Mouse (Mus musculus) limb, embryonic 11.5 days (tissue): ENCODE results near the gene Ntn4. TPM values are rescaled to one million over a fixed set of nuclear protein-coding genes. Genes with fewer than 3 reads are reported as not detected.

Experiments
- ATAC-seq: fragments of 200-750 bp; cut with Nextera tagmentation; 2 replicates; pipeline ENCODE4 v1.8.0; 2017; ENCODE audit warnings: low read depth; ENCODE audit not compliant: insufficient number of reproducible peaks, low FRiP score, low TSS enrichment
- DNase-seq: peaks from one replicate; pipeline ENCODE4 v3.0.0-alpha.2; 2015; ENCODE audit warnings: low spot score
- H3K27ac ChIP-seq: fragments of 300-500 bp; sonication (generic); replicated peaks from 2 replicates; pipeline ENCODE4 v1.5.1; 2014; ENCODE audit warnings: low read depth, mild to moderate bottlenecking, low read length
- H3K27me3 ChIP-seq: fragments of 300-500 bp; sonication (generic); 2 replicates; pipeline ENCODE4 v1.6.1; 2014; ENCODE audit warnings: mild to moderate bottlenecking, low read length, mixed read lengths; ENCODE audit not compliant: control insufficient read depth, insufficient read depth
- H3K36me3 ChIP-seq: fragments of 300-500 bp; sonication (generic); 2 replicates; pipeline ENCODE4 v1.6.1; 2014; ENCODE audit warnings: mild to moderate bottlenecking, low read length, moderate library complexity, mixed read lengths; ENCODE audit not compliant: control insufficient read depth, insufficient read depth
- H3K4me1 ChIP-seq: fragments of 300-500 bp; sonication (generic); 2 replicates; pipeline ENCODE4 v1.6.1; 2014; ENCODE audit warnings: low read length, mixed read lengths; ENCODE audit not compliant: control insufficient read depth, insufficient read depth
- H3K4me2 ChIP-seq: fragments of 300-500 bp; sonication (generic); 2 replicates; pipeline ENCODE4 v1.6.1; 2014; ENCODE audit warnings: low read depth, mild to moderate bottlenecking, moderate library complexity; ENCODE audit not compliant: severe bottlenecking
- H3K4me3 ChIP-seq: fragments of 300-500 bp; sonication (generic); 2 replicates; pipeline ENCODE4 v1.5.1; 2014; ENCODE audit warnings: low read depth, low read length
- H3K9ac ChIP-seq: fragments of 300-500 bp; sonication (generic); 2 replicates; pipeline ENCODE4 v1.6.1; 2014; ENCODE audit warnings: mild to moderate bottlenecking, low read length
- H3K9me3 ChIP-seq: fragments of 300-500 bp; sonication (generic); 2 replicates; pipeline ENCODE4 v1.6.1; 2016; ENCODE audit warnings: low read length; ENCODE audit not compliant: control insufficient read depth
- WGBS: fragments of 180-500 bp; shearing (Covaris S2); extraction: QIAGEN DNeasy Blood & Tissue Kit; methylation state at CpG from one replicate; pipeline ENCODE4 v1.1.7; 2014; 5-methylcytosine and 5-hydroxymethylcytosine counted together
- polyA plus RNA-seq: library from polyadenylated mRNA; unstranded; fragments of >200 nt; fragmentation: Nextera tagmentation; extraction: Ambion mirVana; gene quantifications from 2 replicates; pipeline ENCODE4 v1.2.1, GENCODE M21; 2014

Gene Ntn4
- polyA plus RNA-seq, 1 experiment from 2014 or later, result 0.81 TPM

GRCm38 (mm10) chr10:93647655-93648561, 7.4 kb downstream of the Ntn4 start:
- ATAC-seq (no peak), DNase-seq (no peak)
- Histone ChIP-seq H3K4me3 (no peak overlapping the region), H3K27me3 (no peaks in the 10 kb centered on the region), H3K27ac (no peak overlapping the region), H3K9ac (no peak overlapping the region), H3K4me2 (no peak overlapping the region), H3K4me1 (no peaks in the 10 kb centered on the region), H3K9me3 (no peaks in the 10 kb centered on the region), H3K36me3 (0 out of 2 replicates have a peak, but pooled peaks cover 2% of the 10 kb centered on the region)
- WGBS, result 83% methylated on average over 10 of the region's 10 CpGs

- Histone ChIP-seq H3K36me3 (0 out of 2 replicates have a peak, but pooled peaks cover 2% of the 10 kb centered on the region), H3K27ac (no peak overlapping the region), H3K4me3 (no peak overlapping the region), H3K9ac (no peak overlapping the region), H3K27me3 (no peaks in the 10 kb centered on the region), H3K4me2 (no peak overlapping the region), H3K9me3 (no peaks in the 10 kb centered on the region), H3K4me1 (no peaks in the 10 kb centered on the region)
- DNase-seq (no peak), ATAC-seq (no peak)
- 87% methylated on average over 8 of the region's 8 CpGs for WGBS
These were observed 8.2 kb downstream of the Ntn4 start for GRCm38 (mm10) chr10:93648598-93649102.

GRCm38 (mm10) chr10:93649127-93649526, 8.6 kb downstream of the Ntn4 start:
- Histone ChIP-seq H3K4me2 (no peak overlapping the region), H3K36me3 (0 out of 2 replicates have a peak, but pooled peaks cover 2% of the 10 kb centered on the region), H3K9ac (no peak overlapping the region), H3K4me1 (no peaks in the 10 kb centered on the region), H3K9me3 (no peaks in the 10 kb centered on the region), H3K4me3 (no peak overlapping the region), H3K27me3 (no peaks in the 10 kb centered on the region), H3K27ac (no peak overlapping the region)
- 81% methylated on average over 5 of the region's 5 CpGs for WGBS
- DNase-seq (no peak), ATAC-seq (no peak)

- Histone ChIP-seq H3K4me2 (no peak overlapping the region), H3K4me3 (no peak overlapping the region), H3K36me3 (0 out of 2 replicates have a peak, but pooled peaks cover 2% of the 10 kb centered on the region), H3K9ac (no peak overlapping the region), H3K27me3 (no peaks in the 10 kb centered on the region), H3K9me3 (no peaks in the 10 kb centered on the region), H3K4me1 (no peaks in the 10 kb centered on the region), H3K27ac (no peak overlapping the region)
- no peak for ATAC-seq
- no peak for DNase-seq
- WGBS, result 94% methylated on average over 5 of the region's 5 CpGs
These were observed 9.1 kb downstream of the Ntn4 start for GRCm38 (mm10) chr10:93649600-93649999.

- H3K9me3 ChIP-seq, result no peaks in the 10 kb centered on the region
- H3K36me3 ChIP-seq, result 0 out of 2 replicates have a peak, but pooled peaks cover 2% of the 10 kb centered on the region
- no peak overlapping the region for H3K4me2 ChIP-seq
- H3K27ac ChIP-seq, result no peak overlapping the region
- H3K9ac ChIP-seq, result no peak overlapping the region
- ATAC-seq, result no peak
- H3K4me3 ChIP-seq, result no peak overlapping the region
- no peaks in the 10 kb centered on the region for H3K27me3 ChIP-seq
- whole genome bisulfite sequencing, result 74% methylated on average over 2 of the region's 2 CpGs
- DNase-seq, result no peak
- no peaks in the 10 kb centered on the region for H3K4me1 ChIP-seq
These were observed 12.8 kb downstream of the Ntn4 start for GRCm38 (mm10) chr10:93653322-93653721.

GRCm38 (mm10) chr10:93655428-93655827, 14.9 kb downstream of the Ntn4 start:
- 82% methylated on average over 15 of the region's 15 CpGs for WGBS
- no peak overlapping the region for H3K9ac ChIP-seq
- DNase-seq (no peak), ATAC-seq (no peak)
- no peaks in the 10 kb centered on the region for H3K36me3 ChIP-seq
- H3K4me2 ChIP-seq, result no peak overlapping the region
- H3K27ac ChIP-seq, result no peak overlapping the region
- H3K4me1 ChIP-seq, result no peaks in the 10 kb centered on the region
- no peaks in the 10 kb centered on the region for H3K27me3 ChIP-seq
- no peaks in the 10 kb centered on the region for H3K9me3 ChIP-seq
- no peak overlapping the region for H3K4me3 ChIP-seq

- Histone ChIP-seq H3K27ac (no peak overlapping the region), H3K9me3 (no peaks in the 10 kb centered on the region), H3K9ac (no peak overlapping the region), H3K4me2 (no peak overlapping the region), H3K4me3 (no peak overlapping the region), H3K36me3 (no peaks in the 10 kb centered on the region), H3K27me3 (no peaks in the 10 kb centered on the region), H3K4me1 (no peaks in the 10 kb centered on the region)
- no peak for DNase-seq
- 86% methylated on average over 1 of the region's 1 CpGs for WGBS
- no peak for ATAC-seq
These were observed 19.3 kb downstream of the Ntn4 start for GRCm38 (mm10) chr10:93659792-93660191.

- H3K4me2 ChIP-seq, result no peak overlapping the region
- WGBS, result 88% methylated on average over 6 of the region's 6 CpGs
- H3K27me3 ChIP-seq, result no peaks in the 10 kb centered on the region
- H3K9ac ChIP-seq, result no peak overlapping the region
- H3K4me1 ChIP-seq, result no peaks in the 10 kb centered on the region
- no peak overlapping the region for H3K4me3 ChIP-seq
- ATAC-seq (no peak), DNase-seq (no peak)
- no peaks in the 10 kb centered on the region for H3K36me3 ChIP-seq
- H3K27ac ChIP-seq, result no peak overlapping the region
- H3K9me3 ChIP-seq, result no peaks in the 10 kb centered on the region
These were observed 21.0 kb downstream of the Ntn4 start for GRCm38 (mm10) chr10:93661348-93661991.
